Comparison of ENCODE assay signal across 27 mouse cellular contexts in genomic region chr10:28754927-28755326, GRCm38 (mm10).
DNase-seq lines count a peak whose midpoint lies in the region; ATAC-seq lines count a peak whose summit lies in the region.
"Had no signal": no experiment of that assay in that cellular context is flagged by ENCODE, and none has a peak within 500 bp of the region (broad histone marks: within the 10 kb centered on the region; RNA-seq: fewer than 3 reads in every experiment).

No protein-coding gene starts in this region.

- no peak overlapping the region for H3K27ac ChIP-seq in forebrain, embryonic 15.5 days (replicated peaks)
- H3K27ac ChIP-seq in forebrain, embryonic 10.5 days = no peak overlapping the region
- H3K27ac ChIP-seq: hindbrain, embryonic 10.5 days; limb, embryonic 15.5 days; liver, embryonic 14.5 days; neural tube, embryonic 12.5 days had no signal

- no peak overlapping the region for H3K9ac ChIP-seq in forebrain, embryonic 15.5 days (replicated peaks)
- H3K9ac ChIP-seq: heart, embryonic 12.5 days; limb, embryonic 15.5 days; liver, embryonic 14.5 days; lung, embryonic 14.5 days; neural tube, embryonic 12.5 days had no signal

- H3K36me3 ChIP-seq in forebrain, embryonic 15.5 days = no peaks in the 10 kb centered on the region
- no peaks in the 10 kb centered on the region for H3K36me3 ChIP-seq in forebrain, embryonic 10.5 days (replicated peaks)
- H3K36me3 ChIP-seq: heart, embryonic 12.5 days; hindbrain, embryonic 10.5 days; limb, embryonic 15.5 days; neural tube, embryonic 12.5 days had no signal

- H3K4me3 ChIP-seq in forebrain, embryonic 15.5 days = no peak overlapping the region
- H3K4me3 ChIP-seq in forebrain, embryonic 10.5 days = no peak overlapping the region
- H3K4me3 ChIP-seq: heart, embryonic 12.5 days; hindbrain, embryonic 10.5 days; limb, embryonic 15.5 days; megakaryocyte, embryonic 14.5 days; neural tube, embryonic 12.5 days had no signal

- H3K9me3 ChIP-seq in forebrain, embryonic 15.5 days = no peaks in the 10 kb centered on the region
- no peaks in the 10 kb centered on the region for H3K9me3 ChIP-seq in forebrain, embryonic 10.5 days
- H3K9me3 ChIP-seq: heart, embryonic 12.5 days; hindbrain, embryonic 10.5 days; limb, embryonic 15.5 days; megakaryocyte, embryonic 14.5 days; neural tube, embryonic 12.5 days had no signal

- peak; percentile 64 for ATAC-seq in forebrain, embryonic 15.5 days (replicated peaks)
- ATAC-seq: CD4-positive, CD25-positive, alpha-beta regulatory T cell, adult 4 months; intestine, postnatal 0 days had no signal

- no peak overlapping the region for H3K4me2 ChIP-seq in forebrain, embryonic 15.5 days (replicated peaks)
- H3K4me2 ChIP-seq: heart, embryonic 12.5 days; limb, embryonic 15.5 days; lung, embryonic 14.5 days; neural tube, embryonic 12.5 days had no signal

- no peaks in the 10 kb centered on the region for H3K27me3 ChIP-seq in forebrain, embryonic 15.5 days
- H3K27me3 ChIP-seq in forebrain, embryonic 10.5 days (ENCODE audit: poor library complexity, severe bottlenecking) = no peaks in the 10 kb centered on the region
- H3K27me3 ChIP-seq: heart, embryonic 12.5 days; limb, embryonic 15.5 days; megakaryocyte, embryonic 14.5 days; neural tube, embryonic 12.5 days had no signal

- DNase-seq in forebrain, embryonic 10.5 days (ENCODE audit: extremely low spot score, low spot score) = no peak
- peak; percentile 5 for DNase-seq in right cerebral cortex, adult 18-20 months
- DNase-seq in right cerebral cortex, postnatal 10 days (ENCODE audit: low spot score in 2 of 2) = no peak
- DNase-seq in layer of hippocampus, adult 9-10 months (ENCODE audit: low spot score) = peak; percentile 5
- DNase-seq in thymus, postnatal 36 days = no peak
- DNase-seq in lung, postnatal 14 days = no peak
- DNase-seq: adrenal gland, postnatal 25 days; cerebellum, adult 11-12 months; cerebellum, postnatal 10 days; heart, adult 11 months; heart, postnatal 10 days; kidney, postnatal 4 days; left cerebral cortex, postnatal 4 days; lung, embryonic 14.5 days; lung, postnatal 36 days; midbrain, embryonic 14.5 days; right cerebral cortex, postnatal 4 days; thymus, postnatal 4 days had no signal

- H3K4me1 ChIP-seq in forebrain, embryonic 15.5 days = no peaks in the 10 kb centered on the region
- no peaks in the 10 kb centered on the region for H3K4me1 ChIP-seq in forebrain, embryonic 10.5 days
- H3K4me1 ChIP-seq: heart, embryonic 12.5 days; hindbrain, embryonic 10.5 days; limb, embryonic 15.5 days; megakaryocyte, embryonic 14.5 days; neural tube, embryonic 12.5 days had no signal

Comparison
In these comparisons a context has a peak if more than half of its experiments do, and no peak if none do; other contexts are left out.
1. DNase-seq: peak in right cerebral cortex, adult 18-20 months (single experiment) and layer of hippocampus, adult 9-10 months (single experiment); none in forebrain, embryonic 10.5 days (single experiment), right cerebral cortex, postnatal 10 days (0 of 2), thymus, postnatal 36 days (0 of 2) and lung, postnatal 14 days (single experiment).